Mouse (Mus musculus): ENCODE data around the gene Cyb561d2. TPM values are rescaled to one million over a fixed set of nuclear protein-coding genes. Genes with fewer than 3 reads are reported as not detected.

Gene Cyb561d2
- polyA plus RNA-seq, 1 experiment from 2014 or later, result 23.2 TPM

Other genes starting within 250 kb of the Cyb561d2 start
- gene Cish, start 246.2 kb downstream of the Cyb561d2 start, polyA plus RNA-seq (2015; fragmentation: Nextera tagmentation; extraction: Ambion mirVana), result 6.2 and 7.3 TPM in 2 replicates
- 13.3 and 13.9 TPM in 2 replicates for gene Hemk1, start 203.8 kb downstream of the Cyb561d2 start, polyA plus RNA-seq (2015; fragmentation: Nextera tagmentation; extraction: Ambion mirVana)
- gene 6430571L13Rik, start 201.6 kb downstream of the Cyb561d2 start, polyA plus RNA-seq (2015; fragmentation: Nextera tagmentation; extraction: Ambion mirVana), result 3.1 and 3.2 TPM in 2 replicates
- 3.3 and 4.5 TPM in 2 replicates for gene Cacna2d2, start 142.6 kb downstream of the Cyb561d2 start, polyA plus RNA-seq (2015; fragmentation: Nextera tagmentation; extraction: Ambion mirVana)
- 36.9 TPM in 2 replicates for gene Tmem115, start 8.2 kb downstream of the Cyb561d2 start, polyA plus RNA-seq (2015; fragmentation: Nextera tagmentation; extraction: Ambion mirVana)
- 59.0 and 61.9 TPM in 2 replicates for gene Nprl2, start within 50 bp of the Cyb561d2 start, polyA plus RNA-seq (2015; fragmentation: Nextera tagmentation; extraction: Ambion mirVana)
- gene Zmynd10, start 5.1 kb upstream of the Cyb561d2 start, polyA plus RNA-seq (2015; fragmentation: Nextera tagmentation; extraction: Ambion mirVana), result 2.0 and 4.0 TPM in 2 replicates
- gene Rassf1, start 9.4 kb upstream of the Cyb561d2 start, polyA plus RNA-seq (2015; fragmentation: Nextera tagmentation; extraction: Ambion mirVana), result 39.3 and 43.2 TPM in 2 replicates
- 80.7 and 84.8 TPM in 2 replicates for gene Tusc2, start 21.1 kb upstream of the Cyb561d2 start, polyA plus RNA-seq (2015; fragmentation: Nextera tagmentation; extraction: Ambion mirVana)
- gene Hyal2, start 25.8 kb upstream of the Cyb561d2 start, polyA plus RNA-seq (2015; fragmentation: Nextera tagmentation; extraction: Ambion mirVana), result 85.4 and 99.5 TPM in 2 replicates
- 8.4 and 8.5 TPM in 2 replicates for gene Hyal1, start 34.7 kb upstream of the Cyb561d2 start, polyA plus RNA-seq (2015; fragmentation: Nextera tagmentation; extraction: Ambion mirVana)
- 14.5 and 17.9 TPM in 2 replicates for gene Naa80, start 36.7 kb upstream of the Cyb561d2 start, polyA plus RNA-seq (2015; fragmentation: Nextera tagmentation; extraction: Ambion mirVana)
- gene Hyal3, start 38.6 kb upstream of the Cyb561d2 start, polyA plus RNA-seq (2015; fragmentation: Nextera tagmentation; extraction: Ambion mirVana), result 1.1 and 1.5 TPM in 2 replicates
- 15.4 and 20.8 TPM in 2 replicates for gene Ifrd2, start 45.4 kb upstream of the Cyb561d2 start, polyA plus RNA-seq (2015; fragmentation: Nextera tagmentation; extraction: Ambion mirVana)
- 1.8 and 2.0 TPM in 2 replicates for gene Sema3b, start 67.0 kb upstream of the Cyb561d2 start, polyA plus RNA-seq (2015; fragmentation: Nextera tagmentation; extraction: Ambion mirVana)
- gene Gnai2, start 93.2 kb upstream of the Cyb561d2 start, polyA plus RNA-seq (2015; fragmentation: Nextera tagmentation; extraction: Ambion mirVana), result 397 and 426 TPM in 2 replicates
- gene Slc38a3, start 127.3 kb upstream of the Cyb561d2 start, polyA plus RNA-seq (2015; fragmentation: Nextera tagmentation; extraction: Ambion mirVana), result 14.3 and 14.6 TPM in 2 replicates
- 1.3 and 1.8 TPM in 2 replicates for gene Gnat1, start 137.5 kb upstream of the Cyb561d2 start, polyA plus RNA-seq (2015; fragmentation: Nextera tagmentation; extraction: Ambion mirVana)
- 6.8 and 7.7 TPM in 2 replicates for gene Sema3f, start 168.3 kb upstream of the Cyb561d2 start, polyA plus RNA-seq (2015; fragmentation: Nextera tagmentation; extraction: Ambion mirVana)
- gene Rbm5, start 228.8 kb upstream of the Cyb561d2 start, polyA plus RNA-seq (2015; fragmentation: Nextera tagmentation; extraction: Ambion mirVana), result 256 and 261 TPM in 2 replicates

Measured in forebrain, embryonic 13.5 days (tissue).